Mouse (Mus musculus): ENCODE data around the gene Arfgef2.
"Not testable (repeated sequence)": the region's sequence is repeated elsewhere in the genome, so short reads cannot be mapped to it uniquely, and the experiment has no call there.

Arfgef2 gene

GRCm38 (mm10) chr2:166805250-166806172 is at the start of gene Arfgef2:
TSS of gene Arfgef2 (plus strand) at chr2:166805588.
- peak; percentile 59 for DNase-seq (ENCODE audit: low spot score)

- no peak for DNase-seq (ENCODE audit: low spot score)
These were observed 47.4 kb upstream of the Arfgef2 start for GRCm38 (mm10) chr2:166757969-166758368.

GRCm38 (mm10) chr2:166764051-166764450 is 41.3 kb upstream of the Arfgef2 start:
- no peak for DNase-seq (ENCODE audit: low spot score)

GRCm38 (mm10) chr2:166767591-166767990 is 37.8 kb upstream of the Arfgef2 start:
- no peak for DNase-seq (ENCODE audit: low spot score)

- DNase-seq (ENCODE audit: low spot score) = no peak
These were observed 34.0 kb upstream of the Arfgef2 start for GRCm38 (mm10) chr2:166771396-166771795.

- no peak for DNase-seq (ENCODE audit: low spot score)
These were observed 31.8 kb upstream of the Arfgef2 start for GRCm38 (mm10) chr2:166773587-166773986.

GRCm38 (mm10) chr2:166774275-166774674 is 31.1 kb upstream of the Arfgef2 start:
- no peak for DNase-seq (ENCODE audit: low spot score)

- no peak for DNase-seq (ENCODE audit: low spot score)
These were observed 30.0 kb upstream of the Arfgef2 start for GRCm38 (mm10) chr2:166775357-166775893.

GRCm38 (mm10) chr2:166776272-166776671 is 29.1 kb upstream of the Arfgef2 start:
- DNase-seq (ENCODE audit: low spot score) = no peak

- no peak for DNase-seq (ENCODE audit: low spot score)
These were observed 25.4 kb upstream of the Arfgef2 start for GRCm38 (mm10) chr2:166779956-166780355.

- peak; percentile 81 for DNase-seq (ENCODE audit: low spot score)
These were observed 24.3 kb upstream of the Arfgef2 start for GRCm38 (mm10) chr2:166780980-166781578.

GRCm38 (mm10) chr2:166784376-166784775 is 21.0 kb upstream of the Arfgef2 start:
- DNase-seq (ENCODE audit: low spot score) = no peak

GRCm38 (mm10) chr2:166786353-166787004 is 18.9 kb upstream of the Arfgef2 start:
- peak; percentile 71 for DNase-seq (ENCODE audit: low spot score)

- no peak for DNase-seq (ENCODE audit: low spot score)
These were observed 13.7 kb upstream of the Arfgef2 start for GRCm38 (mm10) chr2:166791738-166792137.

GRCm38 (mm10) chr2:166792355-166792754 is 13.0 kb upstream of the Arfgef2 start, which contains the start of gene Trp53rkb:
TSS of gene Trp53rkb (plus strand) at chr2:166792531.
- no peak for DNase-seq (ENCODE audit: low spot score)

- DNase-seq (ENCODE audit: low spot score) = not testable (repeated sequence)
These were observed 11.7 kb upstream of the Arfgef2 start for GRCm38 (mm10) chr2:166793542-166794214.

GRCm38 (mm10) chr2:166799615-166800472 is 5.5 kb upstream of the Arfgef2 start:
- no peak for DNase-seq (ENCODE audit: low spot score)

- no peak for DNase-seq (ENCODE audit: low spot score)
These were observed 4.9 kb upstream of the Arfgef2 start for GRCm38 (mm10) chr2:166800473-166800857.

GRCm38 (mm10) chr2:166801436-166801835 is 4.0 kb upstream of the Arfgef2 start:
- DNase-seq (ENCODE audit: low spot score) = no peak

- DNase-seq (ENCODE audit: low spot score) = no peak
These were observed 2.1 kb upstream of the Arfgef2 start for GRCm38 (mm10) chr2:166803298-166803697.

- no peak for DNase-seq (ENCODE audit: low spot score)
These were observed 851 bp downstream of the Arfgef2 start for GRCm38 (mm10) chr2:166806173-166806705.

Measured in layer of hippocampus, adult 9-10 months (tissue).